Mouse (Mus musculus) neural tube, embryonic 14.5 days (tissue): Measurements from ENCODE around the gene Adsl. TPM values are rescaled to one million over a fixed set of nuclear protein-coding genes. Genes with fewer than 3 reads are reported as not detected.

Experiments used
- ATAC-seq: fragments of 200-750 bp; cut with Nextera tagmentation; 2 replicates; pipeline ENCODE4 v1.8.0; 2017; ENCODE audit warnings: low read depth, mild to moderate bottlenecking, moderate TSS enrichment, moderate library complexity
- H3K27ac ChIP-seq: fragments of 300-500 bp; sonication (generic); 2 replicates; pipeline ENCODE4 v1.5.1; 2014; ENCODE audit warnings: low read depth, mild to moderate bottlenecking, control low read depth, low read length, moderate library complexity, mixed read lengths
- H3K27me3 ChIP-seq: fragments of 300-500 bp; sonication (generic); 2 replicates; pipeline ENCODE4 v1.6.1; 2014; ENCODE audit warnings: low read length; ENCODE audit not compliant: control insufficient read depth, insufficient read depth
- H3K36me3 ChIP-seq: fragments of 300-500 bp; sonication (generic); 2 replicates; pipeline ENCODE4 v1.6.1; 2014; ENCODE audit warnings: low read length, mixed read lengths; ENCODE audit not compliant: control insufficient read depth, insufficient read depth
- H3K4me1 ChIP-seq: fragments of 300-500 bp; sonication (generic); 2 replicates; pipeline ENCODE4 v1.6.1; 2014; ENCODE audit warnings: low read length; ENCODE audit not compliant: control insufficient read depth, insufficient read depth
- H3K4me2 ChIP-seq: fragments of 300-500 bp; sonication (generic); 2 replicates; pipeline ENCODE4 v1.6.1; 2014; ENCODE audit warnings: mild to moderate bottlenecking, low read depth, low read length, control low read depth
- H3K4me3 ChIP-seq: fragments of 300-500 bp; sonication (generic); 2 replicates; pipeline ENCODE4 v1.5.1; 2014; ENCODE audit warnings: low read depth, low read length, control low read depth, mixed read lengths
- H3K9ac ChIP-seq: fragments of 300-500 bp; sonication (generic); replicated peaks from 2 replicates; pipeline ENCODE4 v1.6.1; 2014; ENCODE audit warnings: low read depth, mild to moderate bottlenecking, control low read depth, low read length, mixed read lengths
- H3K9me3 ChIP-seq: fragments of 300-500 bp; sonication (generic); 2 replicates; pipeline ENCODE4 v1.6.1; 2016; ENCODE audit warnings: low read length; ENCODE audit not compliant: control insufficient read depth
- WGBS: fragments of 180-500 bp; shearing (Covaris S2); extraction: QIAGEN DNeasy Blood & Tissue Kit; methylation state at CpG from one replicate; pipeline ENCODE4 v1.1.7; 2014; 5-methylcytosine and 5-hydroxymethylcytosine counted together
- polyA plus RNA-seq: library from polyadenylated mRNA; unstranded; fragments of >200 nt; fragmentation: Nextera tagmentation; extraction: Ambion mirVana; gene quantifications from 2 replicates; pipeline ENCODE4 v1.2.1, GENCODE M21; 2014

Gene Adsl
- polyA plus RNA-seq, 1 experiment from 2014 or later, result 114 TPM

DNA sequence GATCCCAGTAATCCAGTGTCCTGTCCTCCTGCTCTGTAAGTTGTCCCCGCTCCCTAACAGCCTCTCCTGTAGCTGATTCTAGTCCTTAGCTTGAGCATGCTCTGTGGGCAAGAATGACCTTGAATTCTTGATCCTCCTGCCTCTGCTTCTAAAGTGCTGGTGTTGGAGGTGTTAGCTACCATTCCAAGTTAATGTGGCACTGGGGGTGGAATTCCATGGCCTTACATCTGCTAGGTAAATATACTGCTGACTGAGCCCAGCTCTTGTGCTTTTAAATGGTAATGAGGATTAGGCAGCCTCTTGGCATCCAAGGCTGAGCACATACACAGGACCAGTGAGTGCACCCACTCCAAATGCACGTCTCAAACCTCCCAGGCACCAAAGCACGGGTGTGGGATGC, 6.6 kb downstream of the Adsl start:
- H3K27ac ChIP-seq, result no peak overlapping the region
- H3K4me2 ChIP-seq, result no peak overlapping the region
- no peaks in the 10 kb centered on the region for H3K9me3 ChIP-seq
- H3K36me3 ChIP-seq, result peaks cover 20% of the 10 kb centered on the region
- H3K4me1 ChIP-seq, result no peaks in the 10 kb centered on the region
- H3K9ac ChIP-seq, result no peak overlapping the region
- H3K4me3 ChIP-seq, result no peak overlapping the region
- 88% methylated on average over 3 of the region's 3 CpGs for WGBS
- ATAC-seq, result no peak
- H3K27me3 ChIP-seq, result no peaks in the 10 kb centered on the region

DNA sequence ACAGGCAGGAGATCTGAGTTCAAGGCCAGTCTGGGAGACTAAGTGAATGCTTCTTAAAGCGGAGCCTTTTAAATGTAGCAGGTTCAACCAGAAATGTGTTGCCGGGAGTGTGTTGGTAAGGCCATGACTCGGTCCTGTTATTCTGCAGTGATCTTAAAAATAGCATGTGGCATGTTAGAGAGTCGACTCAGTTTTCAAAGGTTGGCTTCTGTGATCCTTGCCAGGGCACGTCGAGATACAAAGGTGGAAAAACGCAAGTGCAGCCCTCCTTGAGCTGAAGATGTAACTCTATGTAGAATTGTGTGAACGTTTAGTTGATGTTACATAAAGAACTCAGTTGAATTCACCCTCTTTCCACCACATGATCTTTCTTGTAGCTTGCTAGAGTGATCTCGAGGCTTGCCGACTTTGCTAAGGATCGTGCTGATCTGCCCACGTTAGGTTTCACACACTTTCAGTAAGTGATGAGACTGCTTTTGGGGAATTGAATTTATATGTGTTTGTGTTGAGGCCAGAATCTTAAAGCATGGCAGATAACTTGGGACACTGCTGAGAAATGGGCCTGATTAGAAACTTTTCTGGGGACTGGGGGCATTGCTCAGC, 7.6 kb downstream of the Adsl start:
- Histone ChIP-seq H3K27ac (no peak overlapping the region), H3K4me1 (no peaks in the 10 kb centered on the region), H3K36me3 (peaks cover 31% of the 10 kb centered on the region), H3K4me2 (no peak overlapping the region), H3K27me3 (no peaks in the 10 kb centered on the region), H3K9ac (no peak overlapping the region), H3K9me3 (no peaks in the 10 kb centered on the region), H3K4me3 (no peak overlapping the region)
- WGBS, result 96% methylated on average over 12 of the region's 12 CpGs
- no peak for ATAC-seq

DNA sequence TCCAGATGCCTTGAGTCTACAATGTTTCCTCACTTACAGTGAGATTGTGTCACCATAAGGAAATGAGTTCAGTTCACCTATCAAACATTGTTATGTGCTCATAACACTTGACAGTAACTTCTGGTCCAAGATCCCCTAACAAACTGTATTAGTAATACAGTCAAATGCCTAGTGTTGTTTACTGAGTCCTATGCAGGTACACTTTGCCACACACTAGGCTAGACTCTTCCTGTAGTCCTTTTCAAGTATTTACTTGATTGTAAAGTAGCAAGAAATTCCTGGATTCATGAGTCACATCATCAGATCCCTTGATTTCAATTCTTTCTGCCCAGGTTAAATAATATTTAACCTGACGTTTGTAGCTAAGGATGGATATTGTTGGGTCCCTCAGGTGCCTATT, 21.1 kb downstream of the Adsl start:
- no peak for ATAC-seq
- H3K4me2 ChIP-seq, result no peak overlapping the region
- H3K27ac ChIP-seq, result no peak overlapping the region
- no peaks in the 10 kb centered on the region for H3K4me1 ChIP-seq
- no peaks in the 10 kb centered on the region for H3K27me3 ChIP-seq
- H3K9ac ChIP-seq, result no peak overlapping the region
- H3K9me3 ChIP-seq, result no peaks in the 10 kb centered on the region
- 90% methylated on average over 1 of the region's 1 CpGs for WGBS
- peaks cover 38% of the 10 kb centered on the region for H3K36me3 ChIP-seq
- H3K4me3 ChIP-seq, result no peak overlapping the region

DNA sequence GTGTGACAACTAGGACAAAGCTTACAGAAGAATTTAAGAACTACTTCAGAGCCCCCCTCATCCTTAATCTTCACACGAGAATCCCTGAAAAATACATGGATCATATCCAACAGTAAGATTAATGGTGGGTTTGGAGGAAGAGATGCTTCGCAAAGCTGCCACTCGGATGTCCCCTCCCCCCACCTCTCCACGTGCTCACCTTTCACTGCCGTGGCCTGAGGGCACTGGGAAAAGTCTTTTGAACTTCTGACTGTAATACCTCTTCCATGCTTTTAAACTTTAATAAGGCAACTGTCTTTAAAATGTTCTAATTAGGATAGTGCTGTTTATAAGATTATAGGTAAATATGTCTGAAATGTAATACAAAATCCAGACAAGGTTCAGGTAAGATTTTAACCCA, 26.0 kb downstream of the Adsl start:
- 57% methylated on average over 5 of the region's 5 CpGs for WGBS
- no peaks in the 10 kb centered on the region for H3K9me3 ChIP-seq
- H3K4me1 ChIP-seq, result no peaks in the 10 kb centered on the region
- H3K27ac ChIP-seq, result no peak overlapping the region
- ATAC-seq, result no peak
- no peak overlapping the region for H3K9ac ChIP-seq
- no peaks in the 10 kb centered on the region for H3K27me3 ChIP-seq
- H3K4me3 ChIP-seq, result no peak overlapping the region
- peaks cover 8% of the 10 kb centered on the region; the same call in 1 of the 2 replicates for H3K36me3 ChIP-seq
- H3K4me2 ChIP-seq, result no peak overlapping the region

DNA sequence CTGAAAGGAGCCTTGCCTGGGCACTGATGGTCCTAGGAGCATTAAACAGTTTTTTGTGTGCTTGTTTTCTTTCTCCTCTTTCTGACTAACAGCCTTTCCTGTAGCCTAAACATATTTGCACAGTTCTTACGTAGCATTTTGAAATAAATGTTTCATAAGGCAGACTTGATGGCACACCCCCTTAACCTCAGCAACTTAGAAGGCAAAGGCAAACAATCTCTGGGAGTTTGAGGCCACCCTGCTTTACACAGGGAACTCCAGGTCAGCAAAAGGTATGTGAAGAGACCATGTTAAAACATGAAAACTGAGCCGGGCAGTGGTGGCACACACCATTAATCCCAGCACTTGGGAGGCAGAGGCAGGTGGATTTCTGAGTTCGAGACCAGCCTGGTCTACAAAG, 27.4 kb downstream of the Adsl start:
- Histone ChIP-seq H3K9me3 (no peaks in the 10 kb centered on the region), H3K27me3 (no peaks in the 10 kb centered on the region), H3K27ac (no peak overlapping the region), H3K9ac (no peak overlapping the region), H3K4me1 (no peaks in the 10 kb centered on the region), H3K4me2 (no peak overlapping the region), H3K4me3 (no peak overlapping the region), H3K36me3 (no peaks in the 10 kb centered on the region)
- 94% methylated on average over 3 of the region's 3 CpGs for WGBS
- no peak for ATAC-seq

DNA sequence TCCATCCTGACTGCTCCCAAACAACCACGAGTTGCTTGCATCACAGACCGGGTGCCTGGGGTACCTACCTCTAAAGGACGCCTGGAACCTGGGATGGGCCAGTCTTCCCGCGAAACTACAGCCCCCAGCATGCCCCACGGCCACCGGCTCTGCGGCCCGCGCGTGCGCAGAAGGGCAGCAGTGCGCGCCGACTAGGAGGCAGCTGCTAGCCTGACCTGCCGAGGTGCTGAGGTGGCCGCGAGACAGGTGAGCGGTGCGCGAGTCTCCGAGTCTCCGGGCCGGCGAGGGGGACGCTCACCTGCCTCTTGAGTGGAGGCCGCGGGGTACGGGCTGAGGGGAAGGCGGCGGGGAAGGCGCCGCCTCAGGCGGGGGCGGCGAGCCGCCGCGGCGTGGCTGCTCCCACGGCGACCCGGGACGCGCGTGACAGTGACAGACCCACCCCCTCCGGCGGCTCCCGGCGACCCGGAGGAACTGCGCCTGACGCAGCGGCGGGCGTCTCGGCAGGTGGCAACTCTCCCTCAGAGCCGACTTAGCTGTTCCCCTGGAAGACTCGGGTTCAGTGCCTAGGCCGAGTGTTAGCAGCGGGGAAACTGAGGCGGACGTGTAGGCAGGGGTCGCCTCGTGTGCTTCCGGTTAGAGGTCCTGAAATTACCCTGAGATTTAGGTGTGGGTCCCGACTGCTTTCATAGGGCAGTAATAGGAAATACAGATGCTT, 29.5 kb downstream of the Adsl start, which contains the start of gene Sgsm3:
Gene Sgsm3 (plus strand): TSS at position 146 of the 715 bp plus-strand sequence.
- ATAC-seq, result peak; percentile 96

DNA sequence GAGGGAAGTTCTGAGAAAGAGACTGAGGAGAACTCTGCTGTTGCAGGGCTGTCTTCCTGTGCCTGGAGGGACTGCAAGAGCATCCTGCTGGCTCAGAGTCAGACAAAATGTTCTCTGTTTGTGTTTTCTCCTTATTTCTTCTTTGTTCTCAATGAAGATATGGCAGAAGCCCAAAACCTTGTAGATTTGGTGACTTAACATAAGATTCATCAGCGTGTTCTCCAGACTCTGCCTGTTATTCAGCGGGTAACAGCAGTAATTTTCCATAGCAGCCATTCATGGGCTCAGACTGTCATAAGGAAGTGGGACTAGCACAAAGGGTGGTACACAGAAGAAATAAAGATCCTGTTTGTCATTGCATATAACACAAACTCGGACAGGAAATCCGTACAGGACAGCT, 31.3 kb downstream of the Adsl start:
- H3K27ac ChIP-seq, result no peak overlapping the region
- no peaks in the 10 kb centered on the region for H3K9me3 ChIP-seq
- no peak for ATAC-seq
- 82% methylated on average over 4 of the region's 4 CpGs for WGBS
- H3K4me3 ChIP-seq, result no peak overlapping the region
- H3K27me3 ChIP-seq, result no peaks in the 10 kb centered on the region
- H3K4me2 ChIP-seq, result no peak overlapping the region
- H3K36me3 ChIP-seq, result no peaks in the 10 kb centered on the region
- H3K4me1 ChIP-seq, result no peaks in the 10 kb centered on the region
- H3K9ac ChIP-seq, result no peak overlapping the region

More for the DNA sequence above, 29.5 kb downstream of the Adsl start, which contains the start of gene Sgsm3:
- Histone ChIP-seq H3K4me2 (peak within 1 kb of the TSS; percentile 57), H3K9me3 (no peaks in the 10 kb centered on the region), H3K4me3 (peak within 1 kb of the TSS; percentile 77), H3K27me3 (no peaks in the 10 kb centered on the region), H3K9ac (peak within 1 kb of the TSS; percentile 77), H3K36me3 (no peaks in the 10 kb centered on the region), H3K4me1 (no peaks in the 10 kb centered on the region), H3K27ac (peak within 1 kb of the TSS; percentile 62)
- under 1% methylated on average over 50 of the region's 67 CpGs for WGBS

DNA sequence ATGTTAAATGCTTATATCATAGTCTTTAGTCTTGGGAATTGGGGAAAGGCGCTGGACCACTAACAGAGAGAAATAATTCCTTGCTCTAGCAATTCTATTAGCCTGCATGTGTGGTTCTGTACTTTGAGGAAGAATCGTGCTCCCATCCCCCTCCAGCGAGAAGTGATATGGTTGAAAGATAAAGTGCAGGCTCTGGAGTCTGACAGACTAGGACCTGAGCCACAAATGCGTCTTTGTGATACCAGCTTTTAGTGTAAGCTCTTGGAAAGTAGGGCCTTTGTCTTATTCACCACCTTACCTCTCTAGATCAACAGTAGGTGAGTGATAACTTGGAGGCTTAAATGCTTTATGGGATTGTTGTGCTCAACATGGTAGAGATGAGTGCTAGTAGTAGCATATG, 32.9 kb downstream of the Adsl start:
- Histone ChIP-seq H3K9ac (no peak overlapping the region), H3K27ac (no peak overlapping the region), H3K9me3 (no peaks in the 10 kb centered on the region), H3K4me3 (no peak overlapping the region), H3K4me2 (no peak overlapping the region), H3K36me3 (no peaks in the 10 kb centered on the region), H3K4me1 (no peaks in the 10 kb centered on the region), H3K27me3 (no peaks in the 10 kb centered on the region)
- WGBS, result 90% methylated on average over 4 of the region's 4 CpGs
- no peak for ATAC-seq

DNA sequence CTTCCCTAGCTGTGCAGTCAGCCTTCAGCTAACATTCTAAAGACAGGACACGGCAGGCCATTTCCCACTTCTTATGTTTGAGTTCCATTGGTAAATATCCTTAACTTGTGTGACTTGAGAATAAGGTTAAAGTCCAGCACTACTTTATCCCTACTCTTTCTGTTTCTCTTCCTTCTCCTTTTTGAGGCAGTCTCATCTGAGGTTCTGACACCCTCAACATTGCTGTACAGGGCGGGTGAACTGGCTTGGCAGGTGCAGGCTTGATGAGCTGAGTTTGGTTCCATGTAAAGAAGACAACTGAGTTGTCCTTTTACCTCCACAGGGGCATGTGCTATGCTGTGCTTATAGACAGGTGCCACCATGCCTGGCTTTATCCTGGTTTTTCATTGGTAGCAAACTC, 35.0 kb downstream of the Adsl start:
- 93% methylated on average over 2 of the region's 2 CpGs for WGBS
- Histone ChIP-seq H3K9me3 (no peaks in the 10 kb centered on the region), H3K4me1 (no peaks in the 10 kb centered on the region), H3K27me3 (no peaks in the 10 kb centered on the region), H3K9ac (no peak overlapping the region), H3K36me3 (no peaks in the 10 kb centered on the region), H3K4me3 (no peak overlapping the region), H3K4me2 (no peak overlapping the region), H3K27ac (no peak overlapping the region)
- ATAC-seq, result no peak
